Mouse (Mus musculus): ENCODE results near the gene Rtkn2. TPM values are rescaled to one million over a fixed set of nuclear protein-coding genes. Genes with fewer than 3 reads are reported as not detected.

Gene Rtkn2
- polyA plus RNA-seq, 1 experiment = 9.5 TPM

- H3ac ChIP-seq (ENCODE audit: control insufficient read depth, insufficient read length, low read depth) = no peak overlapping the region
These were observed 27.1 kb downstream of the Rtkn2 start for GRCm38 (mm10) chr10:68006491-68006890.

GRCm38 (mm10) chr10:68007103-68007502, 27.7 kb downstream of the Rtkn2 start:
- H3K79me3 ChIP-seq (ENCODE audit: low read depth) = no peaks in the 10 kb centered on the region
- no peaks in the 10 kb centered on the region for H3K79me2 ChIP-seq (ENCODE audit: control insufficient read depth, insufficient read depth)
- H3K4me3 ChIP-seq (ENCODE audit: insufficient read depth, poor library complexity, severe bottlenecking) = no peak overlapping the region
- peaks cover 39% of the 10 kb centered on the region for H3K36me3 ChIP-seq (ENCODE audit: control insufficient read depth, insufficient read depth)
- H3ac ChIP-seq (ENCODE audit: control insufficient read depth, insufficient read length, low read depth) = no peak overlapping the region
- H3K27me3 ChIP-seq (ENCODE audit: control insufficient read depth, insufficient read depth, insufficient read length) = no peaks in the 10 kb centered on the region
- TF ChIP-seq MAX (IDR thresholded peaks at IDR 0.05) (no peak), CTCF (IDR thresholded peaks at IDR 0.05; ENCODE audit: control insufficient read depth, insufficient read depth, insufficient read length) (no peak), USF1 (IDR thresholded peaks at IDR 0.05; ENCODE audit: low read depth) (no peak), CEBPB (IDR thresholded peaks at IDR 0.05; ENCODE audit: low read depth) (no peak), MYOD1 (IDR thresholded peaks at IDR 0.05; ENCODE audit: control insufficient read depth, insufficient read length, low read depth) (no peak), MYOG (IDR thresholded peaks at IDR 0.05; ENCODE audit: control insufficient read depth, extremely low read depth, insufficient read length) (no peak), FOSL1 (IDR thresholded peaks at IDR 0.05; ENCODE audit: insufficient read depth, low read length, poor library complexity, severe bottlenecking) (no peak)

More at GRCm38 (mm10) chr10:68006491-68006890, 27.1 kb downstream of the Rtkn2 start:
- Histone ChIP-seq H3K27me3 (ENCODE audit: control insufficient read depth, insufficient read depth, insufficient read length) (no peaks in the 10 kb centered on the region), H3K4me3 (ENCODE audit: insufficient read depth, poor library complexity, severe bottlenecking) (no peak overlapping the region), H3K79me3 (ENCODE audit: low read depth) (no peaks in the 10 kb centered on the region), H3K79me2 (ENCODE audit: control insufficient read depth, insufficient read depth) (no peaks in the 10 kb centered on the region), H3K36me3 (ENCODE audit: control insufficient read depth, insufficient read depth) (peaks cover 43% of the 10 kb centered on the region)
- TF ChIP-seq CTCF (IDR thresholded peaks at IDR 0.05; ENCODE audit: control insufficient read depth, insufficient read depth, insufficient read length) (no peak), USF1 (IDR thresholded peaks at IDR 0.05; ENCODE audit: low read depth) (no peak), MYOG (IDR thresholded peaks at IDR 0.05; ENCODE audit: control insufficient read depth, extremely low read depth, insufficient read length) (no peak), MAX (IDR thresholded peaks at IDR 0.05) (no peak), FOSL1 (IDR thresholded peaks at IDR 0.05; ENCODE audit: insufficient read depth, low read length, poor library complexity, severe bottlenecking) (no peak), CEBPB (IDR thresholded peaks at IDR 0.05; ENCODE audit: low read depth) (no peak), MYOD1 (IDR thresholded peaks at IDR 0.05; ENCODE audit: control insufficient read depth, insufficient read length, low read depth) (no peak)

GRCm38 (mm10) chr10:68008198-68008955, 29.0 kb downstream of the Rtkn2 start:
- Histone ChIP-seq H3K27me3 (ENCODE audit: control insufficient read depth, insufficient read depth, insufficient read length) (no peaks in the 10 kb centered on the region), H3K79me3 (ENCODE audit: low read depth) (no peaks in the 10 kb centered on the region), H3K79me2 (ENCODE audit: control insufficient read depth, insufficient read depth) (no peaks in the 10 kb centered on the region), H3K36me3 (ENCODE audit: control insufficient read depth, insufficient read depth) (peaks cover 30% of the 10 kb centered on the region), H3K4me3 (ENCODE audit: insufficient read depth, poor library complexity, severe bottlenecking) (no peak overlapping the region), H3ac (ENCODE audit: control insufficient read depth, insufficient read length, low read depth) (no peak overlapping the region)
- TF ChIP-seq USF1 (IDR thresholded peaks at IDR 0.05; ENCODE audit: low read depth) = no peak
- peak; percentile 2 for TF ChIP-seq MYOD1 (IDR thresholded peaks at IDR 0.05; ENCODE audit: control insufficient read depth, insufficient read length, low read depth)
- TF ChIP-seq CTCF (IDR thresholded peaks at IDR 0.05; ENCODE audit: control insufficient read depth, insufficient read depth, insufficient read length) = no peak
- TF ChIP-seq MYOG (IDR thresholded peaks at IDR 0.05; ENCODE audit: control insufficient read depth, extremely low read depth, insufficient read length) = no peak
- TF ChIP-seq FOSL1 (IDR thresholded peaks at IDR 0.05; ENCODE audit: insufficient read depth, low read length, poor library complexity, severe bottlenecking) = peak; percentile 96
- peak; percentile 95 for TF ChIP-seq CEBPB (IDR thresholded peaks at IDR 0.05; ENCODE audit: low read depth)
- no peak for TF ChIP-seq MAX (IDR thresholded peaks at IDR 0.05)

- peaks cover 30% of the 10 kb centered on the region for H3K36me3 ChIP-seq (ENCODE audit: control insufficient read depth, insufficient read depth)
- TF ChIP-seq MYOD1 (IDR thresholded peaks at IDR 0.05; ENCODE audit: control insufficient read depth, insufficient read length, low read depth) = no peak
- TF ChIP-seq MYOG (IDR thresholded peaks at IDR 0.05; ENCODE audit: control insufficient read depth, extremely low read depth, insufficient read length) = no peak
- TF ChIP-seq CTCF (IDR thresholded peaks at IDR 0.05; ENCODE audit: control insufficient read depth, insufficient read depth, insufficient read length) = no peak
- TF ChIP-seq MAX (IDR thresholded peaks at IDR 0.05) = no peak
- no peak for TF ChIP-seq FOSL1 (IDR thresholded peaks at IDR 0.05; ENCODE audit: insufficient read depth, low read length, poor library complexity, severe bottlenecking)
- TF ChIP-seq CEBPB (IDR thresholded peaks at IDR 0.05; ENCODE audit: low read depth) = no peak
- TF ChIP-seq USF1 (IDR thresholded peaks at IDR 0.05; ENCODE audit: low read depth) = no peak
- H3ac ChIP-seq (ENCODE audit: control insufficient read depth, insufficient read length, low read depth) = no peak overlapping the region
- H3K27me3 ChIP-seq (ENCODE audit: control insufficient read depth, insufficient read depth, insufficient read length) = no peaks in the 10 kb centered on the region
- no peaks in the 10 kb centered on the region for H3K79me3 ChIP-seq (ENCODE audit: low read depth)
- H3K79me2 ChIP-seq (ENCODE audit: control insufficient read depth, insufficient read depth) = no peaks in the 10 kb centered on the region
- no peak overlapping the region for H3K4me3 ChIP-seq (ENCODE audit: insufficient read depth, poor library complexity, severe bottlenecking)
These were observed 29.9 kb downstream of the Rtkn2 start for GRCm38 (mm10) chr10:68009301-68009700.

GRCm38 (mm10) chr10:68009867-68010266, 30.5 kb downstream of the Rtkn2 start:
- no peaks in the 10 kb centered on the region for H3K27me3 ChIP-seq (ENCODE audit: control insufficient read depth, insufficient read depth, insufficient read length)
- no peak overlapping the region for H3ac ChIP-seq (ENCODE audit: control insufficient read depth, insufficient read length, low read depth)
- TF ChIP-seq USF1 (IDR thresholded peaks at IDR 0.05; ENCODE audit: low read depth) (no peak), CEBPB (IDR thresholded peaks at IDR 0.05; ENCODE audit: low read depth) (no peak), FOSL1 (IDR thresholded peaks at IDR 0.05; ENCODE audit: insufficient read depth, low read length, poor library complexity, severe bottlenecking) (no peak), CTCF (IDR thresholded peaks at IDR 0.05; ENCODE audit: control insufficient read depth, insufficient read depth, insufficient read length) (no peak), MYOG (IDR thresholded peaks at IDR 0.05; ENCODE audit: control insufficient read depth, extremely low read depth, insufficient read length) (no peak), MYOD1 (IDR thresholded peaks at IDR 0.05; ENCODE audit: control insufficient read depth, insufficient read length, low read depth) (no peak), MAX (IDR thresholded peaks at IDR 0.05) (no peak)
- peaks cover 30% of the 10 kb centered on the region for H3K36me3 ChIP-seq (ENCODE audit: control insufficient read depth, insufficient read depth)
- no peaks in the 10 kb centered on the region for H3K79me3 ChIP-seq (ENCODE audit: low read depth)
- no peak overlapping the region for H3K4me3 ChIP-seq (ENCODE audit: insufficient read depth, poor library complexity, severe bottlenecking)
- no peaks in the 10 kb centered on the region for H3K79me2 ChIP-seq (ENCODE audit: control insufficient read depth, insufficient read depth)

Measured in C2C12 (cell line).